Mouse (Mus musculus): ENCODE data around the gene Arl6ip5. TPM values are rescaled to one million over a fixed set of nuclear protein-coding genes. Genes with fewer than 3 reads are reported as not detected.
A peak's percentile ranks its signal among the peaks of the same experiment; 100 is the strongest.

Arl6ip5 gene
- total RNA-seq, 2 experiments from 2014 or later: 117 to 173 TPM

DNA sequence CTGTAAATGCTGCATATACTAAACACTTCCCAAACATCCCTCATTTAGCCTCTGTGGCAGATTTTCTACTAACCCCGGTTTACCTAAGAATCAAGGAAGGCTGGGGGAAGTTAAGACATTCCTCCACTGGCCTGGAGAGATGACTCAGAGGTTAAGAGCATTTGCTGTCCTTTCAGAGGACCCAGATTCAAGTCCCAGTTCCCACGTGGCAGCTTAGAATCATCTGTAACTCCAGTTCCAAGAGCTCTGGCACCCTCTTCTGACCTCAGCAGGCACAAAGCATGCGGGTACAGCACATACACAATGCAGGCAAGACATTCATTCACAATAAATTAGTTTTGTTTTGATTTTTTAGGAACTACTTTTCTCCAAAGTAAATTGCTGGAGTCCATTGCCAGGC is 1.3 kb upstream of the Arl6ip5 start:
- TF ChIP-seq CTCF (IDR thresholded peaks at IDR 0.05): no peak
- H3K4me3 ChIP-seq: no peak overlapping the region
- H3K27ac ChIP-seq: peak overlapping the region; percentile 99
- DNase-seq: no peak
- intact Hi-C loops (cut with DNase I): no loop called here

DNA sequence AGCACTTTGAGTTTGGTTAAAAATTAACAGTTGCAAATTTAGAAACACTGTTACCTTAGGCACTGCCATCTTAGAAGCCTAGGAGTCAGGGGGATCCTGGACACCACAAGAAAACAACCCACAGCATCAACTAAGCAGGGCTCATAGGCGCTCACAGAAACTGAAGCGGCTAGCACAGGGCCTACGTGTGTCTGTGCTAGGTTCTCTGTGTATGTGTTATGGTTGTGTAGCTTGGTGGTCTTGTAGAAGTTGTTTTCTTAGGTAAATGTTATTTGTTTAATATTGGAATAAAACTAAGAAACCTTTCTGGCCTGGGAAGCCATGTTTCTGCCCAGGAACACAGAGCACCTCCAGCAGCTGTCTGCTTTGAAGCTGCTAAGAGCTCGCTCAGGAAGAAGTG is 738 bp upstream of the Arl6ip5 start:
- H3K27ac ChIP-seq: peak overlapping the region; percentile 99
- peak overlapping the region; percentile 94 for H3K4me3 ChIP-seq
- no peak for DNase-seq
- intact Hi-C loops (cut with DNase I): loop anchor here (5.0 kb wide), 1 partner anchor 43 kb away; the partner anchor contains the start of gene Lmod3
- TF ChIP-seq CTCF (IDR thresholded peaks at IDR 0.05): no peak

DNA sequence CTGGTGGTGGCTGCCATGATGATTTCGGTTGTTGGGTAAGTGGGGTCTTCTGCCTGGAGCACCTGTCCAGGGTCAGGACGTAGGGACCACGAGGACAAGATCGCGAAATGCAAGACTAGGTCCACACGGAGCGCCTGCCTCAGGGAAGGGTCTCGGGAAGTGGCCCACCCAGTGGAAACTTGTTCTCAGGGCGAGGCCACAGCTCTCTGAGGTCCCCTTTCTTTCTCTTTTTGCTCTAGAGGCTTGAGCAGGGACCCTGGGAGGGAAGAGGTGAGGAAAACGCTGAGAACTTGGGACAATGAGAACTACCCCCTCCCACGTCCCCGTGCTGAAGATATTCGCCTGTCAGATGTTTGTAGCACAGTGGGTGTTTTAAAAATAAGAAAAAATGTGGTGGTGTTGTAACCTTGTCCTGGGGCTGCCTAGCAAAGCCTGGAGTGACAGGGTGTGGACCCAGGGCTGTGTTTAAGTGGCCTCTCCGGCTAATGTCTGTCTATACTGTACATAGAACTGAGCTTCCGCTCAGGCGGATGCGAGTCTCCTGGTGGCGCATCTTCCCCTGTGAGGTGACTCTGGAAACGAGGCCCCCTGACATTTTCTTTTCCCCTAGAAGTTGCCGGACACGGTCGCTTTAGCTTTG is 593 bp downstream of the Arl6ip5 start:
- peak overlapping the region; percentile 94 for H3K4me3 ChIP-seq
- peak overlapping the region; percentile 99 for H3K27ac ChIP-seq
- intact Hi-C loops (cut with DNase I): loop anchor here (5.0 kb wide), 1 partner anchor 41 kb away; the partner anchor contains the start of gene Lmod3
- TF ChIP-seq CTCF (IDR thresholded peaks at IDR 0.05): 0 out of 2 replicates have a peak, but pooled peaks have one; percentile 5
- DNase-seq: peak; percentile 45

DNA sequence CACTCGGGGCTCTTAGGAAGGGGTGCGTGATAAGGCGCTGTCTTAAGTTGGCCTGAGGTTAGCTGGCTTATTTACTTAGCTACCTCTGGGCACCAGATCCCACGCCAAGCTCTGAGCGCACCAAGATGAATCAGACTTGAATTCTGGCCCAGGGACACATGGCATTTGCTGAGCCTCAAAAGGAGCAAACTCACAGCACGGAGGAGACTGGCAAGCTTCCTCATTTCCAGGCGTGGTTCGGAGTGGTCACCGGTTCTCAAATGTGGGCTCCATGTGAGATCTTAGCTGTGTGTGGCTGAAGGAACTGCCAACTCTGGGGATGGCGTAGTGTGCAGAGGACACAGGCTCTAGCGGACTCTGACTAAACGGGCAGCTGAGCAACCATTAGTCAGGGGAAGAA is 1.5 kb downstream of the Arl6ip5 start:
- Histone ChIP-seq H3K27ac (peak overlapping the region; percentile 99), H3K4me3 (peak overlapping the region; percentile 94)
- DNase-seq: peak; percentile 90
- intact Hi-C loops (cut with DNase I): loop anchor here (5.0 kb wide), 1 partner anchor 40 kb away; the partner anchor contains the start of gene Lmod3
- TF ChIP-seq CTCF (IDR thresholded peaks at IDR 0.05): no peak

DNA sequence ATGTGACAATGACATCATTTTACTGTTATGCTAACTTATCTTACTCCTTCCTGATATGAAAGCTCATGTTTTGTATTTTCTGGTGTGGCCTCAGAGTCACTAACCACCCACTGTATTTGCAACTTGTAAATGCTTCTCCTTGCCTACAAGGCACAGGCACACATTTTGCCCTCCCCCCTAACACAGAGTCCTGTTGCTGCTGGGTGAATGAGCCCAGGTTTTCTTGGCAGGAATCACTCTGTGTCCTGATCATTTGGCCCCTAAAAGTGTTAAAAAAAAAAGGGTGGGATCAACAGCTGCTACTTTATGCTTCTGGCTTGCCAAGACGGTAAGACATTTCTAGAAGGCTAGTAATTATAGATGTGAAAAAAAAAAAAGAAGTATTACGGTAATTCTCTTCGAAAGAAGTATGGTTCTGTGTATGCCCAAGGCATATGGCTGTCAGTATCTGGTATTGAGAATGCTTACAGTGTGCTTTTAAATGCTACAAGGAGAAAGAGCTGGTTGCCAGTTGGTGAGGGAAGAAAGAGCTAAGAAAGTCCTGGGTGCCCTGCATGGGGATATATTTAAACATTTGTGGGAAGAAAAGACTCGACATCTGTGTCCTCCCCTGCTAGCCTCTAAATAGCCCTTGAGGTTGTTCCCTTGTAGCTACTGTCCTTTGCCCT is 5.8 kb downstream of the Arl6ip5 start:
- no peak for TF ChIP-seq CTCF (IDR thresholded peaks at IDR 0.05)
- intact Hi-C loops (cut with DNase I): no loop called here
- DNase-seq: peak; percentile 34
- Histone ChIP-seq H3K27ac (peak overlapping the region; percentile 99), H3K4me3 (peak overlapping the region; percentile 38)

DNA sequence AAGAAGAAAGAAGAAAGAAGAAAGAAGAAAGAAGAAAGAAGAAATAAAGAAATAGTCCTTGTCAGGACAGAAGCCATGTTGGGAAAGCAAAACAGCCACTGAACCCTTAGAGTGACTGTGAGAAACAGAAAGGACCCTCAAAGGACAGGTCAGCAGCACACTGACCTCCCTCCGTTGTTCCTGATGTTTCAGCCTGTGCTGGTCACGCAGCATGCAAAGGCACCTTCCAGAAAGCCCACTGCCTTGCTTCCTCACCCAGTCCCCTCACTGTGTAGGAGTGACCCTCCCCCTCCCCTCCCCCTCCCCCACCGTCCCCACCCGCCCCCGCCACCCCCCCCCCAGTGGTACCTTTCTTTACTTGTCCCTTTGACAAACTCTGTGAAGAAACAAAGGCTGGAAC is 10.2 kb downstream of the Arl6ip5 start:
- H3K27ac ChIP-seq: peak overlapping the region; percentile 43; the same call in 1 of the 2 replicates
- no peak for TF ChIP-seq CTCF (IDR thresholded peaks at IDR 0.05)
- no peak for DNase-seq
- H3K4me3 ChIP-seq: no peak overlapping the region
- intact Hi-C loops (cut with DNase I): no loop called here

DNA sequence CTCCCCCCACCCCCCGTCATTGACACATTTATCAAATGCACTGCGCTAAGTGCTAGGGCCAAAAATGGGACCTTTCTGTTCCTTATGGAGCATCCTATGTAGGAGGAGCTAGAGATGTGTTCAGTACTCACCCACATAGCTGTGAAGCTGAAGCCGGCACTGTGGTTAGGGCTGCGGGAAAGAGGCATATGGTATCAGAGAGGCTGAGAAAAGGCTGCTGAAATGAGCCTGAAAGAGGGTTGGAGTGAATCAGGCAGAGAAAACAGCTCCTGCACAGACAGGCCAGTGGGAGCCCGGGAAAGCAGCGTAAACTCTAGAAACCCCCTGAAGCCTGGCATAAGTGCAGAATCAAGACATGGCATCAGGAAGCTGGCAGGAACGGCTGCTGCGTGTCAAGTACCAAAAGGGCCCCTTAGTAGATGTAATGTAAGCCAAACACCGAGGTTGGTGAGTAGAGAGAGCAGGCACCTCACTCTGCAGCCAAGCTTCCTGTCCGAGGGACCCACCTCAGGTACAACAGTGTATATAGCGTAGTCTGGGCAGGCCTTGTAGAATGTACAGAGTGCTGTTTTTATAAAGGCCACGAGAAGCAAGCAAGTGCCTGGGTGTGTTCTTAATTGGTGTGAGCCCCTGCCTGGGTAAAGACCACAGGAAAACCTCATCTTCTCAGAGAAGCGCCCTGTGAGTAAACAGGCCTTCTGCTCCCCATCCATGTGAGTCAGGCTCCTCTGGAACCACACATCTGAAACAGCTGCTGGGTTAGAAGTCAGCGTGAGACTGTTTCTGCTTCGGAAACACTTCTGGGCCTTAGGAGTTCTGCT is 10.9 kb downstream of the Arl6ip5 start:
- intact Hi-C loops (cut with DNase I): no loop called here
- Histone ChIP-seq H3K4me3 (peak overlapping the region; percentile 55), H3K27ac (peak overlapping the region; percentile 86)
- peak; percentile 51 for DNase-seq
- no peak for TF ChIP-seq CTCF (IDR thresholded peaks at IDR 0.05)

DNA sequence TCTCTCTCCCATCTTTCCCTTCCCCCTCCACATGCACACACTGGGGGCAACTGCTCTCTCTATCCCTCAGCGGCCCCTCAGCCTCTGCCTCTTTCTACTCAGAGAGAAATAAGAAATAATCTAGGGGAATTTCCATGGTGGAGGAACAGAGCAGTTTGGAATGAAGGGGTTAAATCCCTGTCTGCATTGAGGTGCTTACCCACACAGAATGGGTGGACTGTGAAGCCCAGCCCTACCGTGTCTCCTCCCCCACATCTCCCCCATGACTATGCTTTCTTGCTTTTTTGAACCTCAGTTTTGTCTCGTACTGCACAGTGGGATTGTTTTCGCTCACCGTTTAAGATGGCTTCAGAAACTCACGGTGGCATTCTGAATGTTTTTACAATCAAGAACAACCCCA is 11.8 kb downstream of the Arl6ip5 start:
- peak overlapping the region; percentile 55 for H3K4me3 ChIP-seq
- DNase-seq: no peak
- intact Hi-C loops (cut with DNase I): no loop called here
- no peak for TF ChIP-seq CTCF (IDR thresholded peaks at IDR 0.05)
- H3K27ac ChIP-seq: peak overlapping the region; percentile 86

DNA sequence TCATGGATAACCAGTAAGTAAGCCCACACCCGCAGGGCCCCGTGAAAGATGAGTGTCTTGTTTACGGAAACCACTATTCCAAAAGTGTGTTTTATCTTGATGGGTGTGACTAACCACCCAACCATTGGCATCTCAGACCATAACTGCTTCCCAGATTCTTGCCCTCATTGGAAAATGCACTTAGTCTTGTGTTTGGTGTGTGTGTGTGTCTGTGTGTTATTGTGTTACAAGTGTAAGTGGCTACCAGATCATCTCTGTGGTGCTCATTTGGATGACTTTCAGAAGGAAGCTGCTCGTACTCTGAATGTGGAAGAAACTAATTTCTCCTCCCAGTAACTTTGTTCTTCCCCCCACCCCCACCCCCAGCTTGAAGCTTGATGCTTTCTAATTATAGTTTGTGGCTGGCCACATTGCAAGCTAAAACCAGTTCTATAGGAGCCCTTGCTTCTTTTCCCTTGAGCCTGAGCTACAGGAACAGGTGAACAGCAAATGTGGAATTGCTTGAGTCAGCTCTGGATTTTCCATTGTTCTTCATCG is 12.5 kb downstream of the Arl6ip5 start:
- H3K4me3 ChIP-seq: peak overlapping the region; percentile 55
- TF ChIP-seq CTCF (IDR thresholded peaks at IDR 0.05): no peak
- peak overlapping the region; percentile 86 for H3K27ac ChIP-seq
- DNase-seq: no peak
- intact Hi-C loops (cut with DNase I): no loop called here

DNA sequence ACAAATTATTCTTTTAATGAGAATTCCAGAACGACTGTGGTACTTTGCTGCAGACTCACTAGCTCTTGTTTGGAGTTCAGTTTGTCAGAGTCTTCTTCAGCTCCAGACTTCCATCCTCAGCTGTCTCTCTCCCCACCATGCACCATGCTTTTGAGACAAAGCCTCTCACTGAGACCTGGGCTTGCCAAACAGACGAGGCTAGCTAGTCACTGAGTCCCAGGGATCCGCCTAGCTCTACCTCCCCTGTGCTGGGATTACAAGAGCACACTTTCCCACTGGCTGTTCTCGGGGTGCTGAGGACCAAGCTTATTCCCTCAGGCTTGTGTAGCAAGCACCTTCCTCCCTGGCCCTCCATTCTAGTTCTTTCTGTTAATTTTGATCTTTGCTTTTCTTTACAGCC is 13.1 kb downstream of the Arl6ip5 start:
- peak overlapping the region; percentile 86 for H3K27ac ChIP-seq
- peak overlapping the region; percentile 55 for H3K4me3 ChIP-seq
- no peak for DNase-seq
- no peak for TF ChIP-seq CTCF (IDR thresholded peaks at IDR 0.05)
- intact Hi-C loops (cut with DNase I): no loop called here

DNA sequence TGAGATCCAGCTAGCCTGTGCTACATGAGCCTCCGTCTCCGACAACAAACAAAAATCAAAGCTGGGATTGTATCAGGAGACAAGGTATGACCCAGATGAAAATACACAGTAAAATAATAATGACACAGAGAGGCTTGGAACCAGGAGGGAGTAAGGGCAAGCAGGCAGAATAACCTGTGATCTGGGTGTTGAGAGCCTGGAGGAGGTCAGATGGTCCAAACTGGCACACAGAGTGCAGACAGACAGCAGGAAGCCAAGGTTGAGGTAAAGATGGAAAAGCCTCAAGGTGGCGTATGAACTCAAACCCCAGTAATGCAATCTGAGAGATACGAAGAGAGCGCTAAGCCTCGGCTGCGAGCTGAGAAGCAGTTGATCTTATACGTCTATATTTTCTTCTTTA is 14.0 kb downstream of the Arl6ip5 start:
- peak overlapping the region; percentile 55; the same call in 1 of the 2 replicates for H3K4me3 ChIP-seq
- peak overlapping the region; percentile 86 for H3K27ac ChIP-seq
- TF ChIP-seq CTCF (IDR thresholded peaks at IDR 0.05): no peak

DNA sequence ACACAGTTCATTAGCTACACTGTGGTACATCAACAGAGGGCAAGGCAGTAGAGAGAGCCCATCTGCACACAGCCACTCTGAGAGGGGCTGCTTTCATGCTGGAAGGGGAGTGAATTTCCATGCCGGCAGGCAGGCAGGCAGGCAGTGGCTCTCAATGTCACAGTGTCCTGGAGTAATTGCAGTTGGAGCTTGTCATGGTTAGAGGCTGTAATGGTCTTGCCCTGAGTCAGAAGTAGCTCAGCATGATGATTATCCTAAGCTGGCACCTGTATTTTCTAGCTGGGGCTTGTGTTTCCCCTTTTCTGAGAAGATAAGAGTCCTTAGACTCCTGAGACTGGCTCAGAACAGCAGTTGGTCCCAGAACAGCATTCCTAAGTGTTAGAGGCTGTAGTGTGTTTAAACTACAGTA is 15.6 kb downstream of the Arl6ip5 start:
- no peak for TF ChIP-seq CTCF (IDR thresholded peaks at IDR 0.05)
- Histone ChIP-seq H3K27ac (peak overlapping the region; percentile 69), H3K4me3 (peak overlapping the region; percentile 21; the same call in 1 of the 2 replicates)
- intact Hi-C loops (cut with DNase I): no loop called here
- DNase-seq: no peak

More for the DNA sequence above, 14.0 kb downstream of the Arl6ip5 start:
- intact Hi-C loops (cut with DNase I): no loop called here
- DNase-seq: no peak

All from gastrocnemius, adult 2 months (tissue).